Mouse (Mus musculus) neural tube, embryonic 12.5 days (tissue): Measurements from ENCODE around the gene Asap2. TPM values are rescaled to one million over a fixed set of nuclear protein-coding genes. Genes with fewer than 3 reads are reported as not detected.

Experiments
- ATAC-seq: fragments of 200-750 bp; cut with Nextera tagmentation; 2 replicates; pipeline ENCODE4 v1.8.0; 2017; ENCODE audit warnings: low read depth, mild to moderate bottlenecking, moderate TSS enrichment, moderate library complexity; ENCODE audit not compliant: low FRiP score
- H3K27ac ChIP-seq: fragments of 300-500 bp; sonication (generic); 2 replicates; pipeline ENCODE4 v1.5.1; 2016
- H3K27me3 ChIP-seq: fragments of 300-500 bp; sonication (generic); replicated peaks from 2 replicates; pipeline ENCODE4 v1.6.1; 2016; ENCODE audit warnings: mild to moderate bottlenecking
- H3K36me3 ChIP-seq: fragments of 300-500 bp; sonication (generic); 2 replicates; pipeline ENCODE4 v1.6.1; 2016; ENCODE audit warnings: mild to moderate bottlenecking
- H3K4me1 ChIP-seq: fragments of 300-500 bp; sonication (generic); 2 replicates; pipeline ENCODE4 v1.6.1; 2016
- H3K4me2 ChIP-seq: fragments of 300-500 bp; sonication (generic); replicated peaks from 2 replicates; pipeline ENCODE4 v1.6.1; 2016; ENCODE audit warnings: mild to moderate bottlenecking
- H3K4me3 ChIP-seq: fragments of 300-500 bp; sonication (generic); 2 replicates; pipeline ENCODE4 v1.5.1; 2016
- H3K9ac ChIP-seq: fragments of 300-500 bp; sonication (generic); 2 replicates; pipeline ENCODE4 v1.6.1; 2016; ENCODE audit warnings: mild to moderate bottlenecking
- H3K9me3 ChIP-seq: fragments of 300-500 bp; sonication (generic); 2 replicates; pipeline ENCODE4 v1.6.1; 2016; ENCODE audit warnings: mild to moderate bottlenecking
- WGBS: fragments of 180-500 bp; shearing (Covaris S2); methylation state at CpG from one replicate; pipeline ENCODE4 v1.1.7; 2016; 5-methylcytosine and 5-hydroxymethylcytosine counted together
- polyA plus RNA-seq: library from polyadenylated mRNA; unstranded; fragments of >200 nt; fragmentation: Nextera tagmentation; extraction: Ambion mirVana; gene quantifications from 2 replicates; pipeline ENCODE4 v1.2.1, GENCODE M21; 2016

Asap2 gene
- polyA plus RNA-seq, 1 experiment from 2014 or later: 16.6 TPM

DNA sequence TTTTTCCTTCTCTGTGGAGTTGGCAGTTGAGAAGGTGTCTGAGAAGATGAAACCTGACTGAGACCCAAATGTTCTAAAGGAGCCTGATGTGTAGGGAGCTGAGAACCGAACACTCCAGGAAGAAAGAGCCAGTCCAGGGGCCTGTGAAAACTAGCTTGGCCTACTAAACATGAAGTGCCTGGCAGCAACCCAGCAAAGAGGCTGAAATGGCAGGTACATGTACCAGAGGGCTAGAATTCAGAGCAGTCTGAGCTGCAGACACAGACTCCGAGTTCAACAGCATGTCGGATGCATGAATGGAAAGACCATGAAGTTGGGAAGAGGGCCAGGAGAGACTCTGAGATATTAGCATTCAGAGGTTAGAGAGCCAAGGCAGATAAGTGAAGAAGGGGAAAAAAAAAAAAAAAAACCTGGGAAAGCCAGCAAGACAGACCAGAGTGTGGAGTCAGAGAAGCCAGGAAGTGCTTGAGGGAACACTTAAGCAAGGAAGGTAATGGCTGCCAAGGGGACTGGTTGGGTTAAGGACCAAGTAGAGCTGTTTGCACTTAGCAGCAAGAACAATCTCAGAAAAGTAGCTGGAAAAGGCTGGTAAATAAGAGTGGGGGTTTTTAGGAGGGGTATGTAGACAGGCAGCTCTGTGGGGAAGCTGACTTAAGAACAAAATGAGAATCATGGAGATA is 298.6 kb downstream of the Asap2 start:
- Histone ChIP-seq H3K4me3 (no peak overlapping the region), H3K36me3 (peaks cover 37% of the 10 kb centered on the region), H3K9ac (no peak overlapping the region), H3K4me2 (no peak overlapping the region), H3K27me3 (no peaks in the 10 kb centered on the region), H3K4me1 (peaks cover 15% of the 10 kb centered on the region; the same call in 1 of the 2 replicates), H3K27ac (no peak overlapping the region), H3K9me3 (no peaks in the 10 kb centered on the region)
- no peak for ATAC-seq
- WGBS: 96% methylated on average over 3 of the region's 3 CpGs

GRCm38 (mm10) chr12:21289651-21290050 is 299.4 kb downstream of the Asap2 start:
- 90% methylated on average over 6 of the region's 6 CpGs for WGBS
- H3K4me2 ChIP-seq: no peak overlapping the region
- H3K9ac ChIP-seq: no peak overlapping the region
- ATAC-seq: no peak
- no peak overlapping the region for H3K27ac ChIP-seq
- no peak overlapping the region for H3K4me3 ChIP-seq
- H3K27me3 ChIP-seq: no peaks in the 10 kb centered on the region
- H3K36me3 ChIP-seq: peaks cover 45% of the 10 kb centered on the region
- H3K4me1 ChIP-seq: peaks cover 15% of the 10 kb centered on the region; the same call in 1 of the 2 replicates
- no peaks in the 10 kb centered on the region for H3K9me3 ChIP-seq

- peaks cover 81% of the 10 kb centered on the region for H3K36me3 ChIP-seq
- WGBS: 96% methylated on average over 11 of the region's 11 CpGs
- H3K9me3 ChIP-seq: no peaks in the 10 kb centered on the region
- H3K4me1 ChIP-seq: no peaks in the 10 kb centered on the region
- no peak overlapping the region for H3K4me2 ChIP-seq
- no peak overlapping the region for H3K9ac ChIP-seq
- H3K27me3 ChIP-seq: no peaks in the 10 kb centered on the region
- H3K4me3 ChIP-seq: no peak overlapping the region
- no peak overlapping the region for H3K27ac ChIP-seq
- ATAC-seq: no peak
Measured at GRCm38 (mm10) chr12:21298856-21299255, 308.6 kb downstream of the Asap2 start.

DNA sequence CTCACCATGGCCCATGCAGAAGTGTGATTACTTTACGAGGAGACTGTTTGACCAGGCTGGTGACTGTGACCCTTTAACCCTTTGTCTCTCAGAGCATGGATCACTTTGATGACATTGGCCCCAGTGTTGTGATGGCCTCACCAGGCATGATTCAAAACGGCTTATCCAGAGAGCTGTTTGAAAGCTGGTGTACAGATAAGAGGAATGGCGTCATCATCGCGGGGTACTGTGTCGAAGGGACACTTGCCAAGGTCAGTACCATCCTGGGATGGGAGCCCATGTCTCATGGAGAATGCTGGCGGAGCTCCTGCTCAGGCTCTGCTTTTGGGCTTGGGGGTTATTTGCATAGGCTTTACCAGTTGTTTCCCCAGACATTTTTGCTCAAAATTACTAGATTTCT is 311.1 kb downstream of the Asap2 start:
- 90% methylated on average over 7 of the region's 7 CpGs for WGBS
- Histone ChIP-seq H3K4me2 (no peak overlapping the region), H3K9ac (no peak overlapping the region), H3K4me1 (no peaks in the 10 kb centered on the region), H3K27me3 (no peaks in the 10 kb centered on the region), H3K36me3 (peaks cover 80% of the 10 kb centered on the region), H3K4me3 (no peak overlapping the region), H3K27ac (no peak overlapping the region), H3K9me3 (no peaks in the 10 kb centered on the region)
- no peak for ATAC-seq

GRCm38 (mm10) chr12:21301932-21302331 is 311.7 kb downstream of the Asap2 start:
- Histone ChIP-seq H3K4me3 (no peak overlapping the region), H3K27me3 (no peaks in the 10 kb centered on the region), H3K4me1 (no peaks in the 10 kb centered on the region), H3K4me2 (no peak overlapping the region), H3K36me3 (peaks cover 79% of the 10 kb centered on the region), H3K9me3 (no peaks in the 10 kb centered on the region), H3K9ac (no peak overlapping the region), H3K27ac (no peak overlapping the region)
- WGBS: 90% methylated on average over 8 of the region's 8 CpGs
- ATAC-seq: no peak

GRCm38 (mm10) chr12:21302361-21302783 is 312.1 kb downstream of the Asap2 start:
- Histone ChIP-seq H3K27me3 (no peaks in the 10 kb centered on the region), H3K36me3 (peaks cover 78% of the 10 kb centered on the region), H3K4me1 (no peaks in the 10 kb centered on the region), H3K9me3 (no peaks in the 10 kb centered on the region), H3K4me2 (no peak overlapping the region), H3K4me3 (no peak overlapping the region), H3K27ac (no peak overlapping the region), H3K9ac (no peak overlapping the region)
- 87% methylated on average over 5 of the region's 5 CpGs for WGBS
- no peak for ATAC-seq

GRCm38 (mm10) chr12:21305741-21306140 is 315.5 kb downstream of the Asap2 start:
- Histone ChIP-seq H3K9me3 (no peaks in the 10 kb centered on the region), H3K4me1 (no peaks in the 10 kb centered on the region), H3K9ac (no peak overlapping the region), H3K4me2 (no peak overlapping the region), H3K36me3 (peaks cover 89% of the 10 kb centered on the region), H3K27ac (no peak overlapping the region), H3K27me3 (no peaks in the 10 kb centered on the region), H3K4me3 (no peak overlapping the region)
- 97% methylated on average over 4 of the region's 4 CpGs for WGBS
- no peak for ATAC-seq

GRCm38 (mm10) chr12:21306721-21307120 is 316.5 kb downstream of the Asap2 start:
- Histone ChIP-seq H3K27me3 (no peaks in the 10 kb centered on the region), H3K9ac (no peak overlapping the region), H3K27ac (no peak overlapping the region), H3K9me3 (no peaks in the 10 kb centered on the region), H3K4me1 (no peaks in the 10 kb centered on the region), H3K4me3 (no peak overlapping the region), H3K4me2 (no peak overlapping the region), H3K36me3 (peaks cover 92% of the 10 kb centered on the region)
- no peak for ATAC-seq
- WGBS: 88% methylated on average over 4 of the region's 4 CpGs

DNA sequence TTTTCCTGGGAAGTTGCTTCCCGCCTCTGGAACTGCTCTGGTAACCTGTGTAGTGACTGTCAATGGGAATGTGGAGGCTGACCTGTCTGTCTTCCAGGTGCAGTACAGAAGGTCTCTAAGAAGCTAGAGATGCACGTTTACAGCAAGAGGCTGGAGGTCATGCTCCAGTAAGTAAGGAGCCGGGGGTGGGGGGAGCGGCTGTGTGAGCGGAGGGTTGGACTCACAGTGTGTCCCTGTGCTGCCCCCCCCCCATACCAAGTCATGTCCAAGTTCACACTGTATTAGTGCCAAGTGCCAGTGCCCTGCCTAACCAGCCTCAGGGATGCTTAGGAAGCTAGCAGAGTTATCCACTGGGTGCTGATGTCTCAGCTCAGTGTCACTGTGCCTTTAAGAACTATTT is 321.9 kb downstream of the Asap2 start:
- 90% methylated on average over 5 of the region's 5 CpGs for WGBS
- H3K4me1 ChIP-seq: peaks cover 4% of the 10 kb centered on the region
- no peak overlapping the region for H3K4me2 ChIP-seq
- H3K4me3 ChIP-seq: no peak overlapping the region
- peaks cover 76% of the 10 kb centered on the region for H3K36me3 ChIP-seq
- no peaks in the 10 kb centered on the region for H3K27me3 ChIP-seq
- no peak overlapping the region for H3K9ac ChIP-seq
- no peaks in the 10 kb centered on the region for H3K9me3 ChIP-seq
- H3K27ac ChIP-seq: no peak overlapping the region
- ATAC-seq: no peak

- peak within 1 kb of the TSS; percentile 68 for H3K4me2 ChIP-seq
- peaks cover 41% of the 10 kb centered on the region for H3K36me3 ChIP-seq
- H3K4me3 ChIP-seq: peak within 1 kb of the TSS; percentile 72
- no peaks in the 10 kb centered on the region for H3K9me3 ChIP-seq
- peak within 1 kb of the TSS; percentile 80 for H3K9ac ChIP-seq
- ATAC-seq: peak; percentile 86
- peaks cover 4% of the 10 kb centered on the region for H3K4me1 ChIP-seq
- no peaks in the 10 kb centered on the region for H3K27me3 ChIP-seq
- H3K27ac ChIP-seq: 0 out of 2 replicates have a peak within 1 kb of the TSS, but pooled peaks have one; percentile 2
- 3% methylated on average over 59 of the region's 59 CpGs for WGBS
Measured at GRCm38 (mm10) chr12:21315923-21316868, 325.9 kb downstream of the Asap2 start, which contains the start of gene Iah1. TSS of gene Iah1 (plus strand) at chr12:21316389.

GRCm38 (mm10) chr12:21316869-21317265 is 326.6 kb downstream of the Asap2 start:
- Histone ChIP-seq H3K36me3 (peaks cover 38% of the 10 kb centered on the region), H3K27ac (no peak overlapping the region)
- no peak for ATAC-seq

GRCm38 (mm10) chr12:21318143-21318895 is 328.1 kb downstream of the Asap2 start:
- H3K9me3 ChIP-seq: no peaks in the 10 kb centered on the region
- H3K27me3 ChIP-seq: no peaks in the 10 kb centered on the region
- no peak overlapping the region for H3K4me3 ChIP-seq
- no peak overlapping the region for H3K4me2 ChIP-seq
- no peak overlapping the region for H3K9ac ChIP-seq
- H3K27ac ChIP-seq: no peak overlapping the region
- H3K36me3 ChIP-seq: peaks cover 29% of the 10 kb centered on the region
- no peak for ATAC-seq
- peaks cover 4% of the 10 kb centered on the region for H3K4me1 ChIP-seq
- 78% methylated on average over 12 of the region's 12 CpGs for WGBS

More at GRCm38 (mm10) chr12:21316869-21317265, 326.6 kb downstream of the Asap2 start:
- peak overlapping the region; percentile 68 for H3K4me2 ChIP-seq
- H3K4me3 ChIP-seq: peak overlapping the region; percentile 72
- 45% methylated on average over 7 of the region's 7 CpGs for WGBS
- H3K27me3 ChIP-seq: no peaks in the 10 kb centered on the region
- H3K4me1 ChIP-seq: peaks cover 4% of the 10 kb centered on the region
- no peaks in the 10 kb centered on the region for H3K9me3 ChIP-seq
- H3K9ac ChIP-seq: peak overlapping the region; percentile 80; the same call in 1 of the 2 replicates
